Mouse (Mus musculus) mouse trophoblast stem cell (cell line): ENCODE measurements around the gene Mex3a.
"Not testable (repeated sequence)": the region's sequence is repeated elsewhere in the genome, so short reads cannot be mapped to it uniquely, and the experiment has no call there.

Source experiments
- in situ Hi-C, 2 experiments: fragments of 300-500 bp; cut with MseI, MboI; formaldehyde crosslinking; loops; 2 replicates in 1 of 2; 3 replicates in 1 of 2; pipeline ENCODE4 v1.15.1; 2025

The Mex3a gene

DNA sequence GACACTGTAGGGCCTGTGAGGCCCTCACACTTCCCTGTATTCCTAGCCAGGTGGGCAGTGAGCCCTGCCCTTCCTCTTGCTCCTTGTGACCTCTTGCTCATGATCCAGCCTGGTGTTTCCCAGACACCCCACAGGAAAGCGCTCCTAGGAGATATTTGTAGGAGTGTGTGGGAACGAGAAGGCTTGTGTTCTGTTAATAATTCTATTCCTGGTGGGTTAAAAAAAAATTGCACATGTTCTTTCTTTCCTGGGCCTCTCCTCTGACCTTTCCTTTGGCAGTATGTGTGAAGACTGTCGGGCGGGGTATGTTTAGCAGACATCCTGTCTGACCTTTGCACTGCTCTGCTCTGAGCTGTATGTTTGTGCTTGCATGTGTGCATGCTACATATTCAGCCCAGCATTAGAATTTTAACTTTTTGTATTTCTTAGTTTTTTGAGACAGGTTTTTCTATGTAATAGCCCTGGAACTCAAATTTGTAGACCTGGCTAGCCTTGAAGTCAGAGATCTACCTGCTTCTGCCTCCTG is 34.4 kb downstream of the Mex3a start:
- in situ Hi-C loops: no loop called here

GRCm38 (mm10) chr3:88567892-88568291 is 35.7 kb downstream of the Mex3a start:
- in situ Hi-C loops: no loop called here

DNA sequence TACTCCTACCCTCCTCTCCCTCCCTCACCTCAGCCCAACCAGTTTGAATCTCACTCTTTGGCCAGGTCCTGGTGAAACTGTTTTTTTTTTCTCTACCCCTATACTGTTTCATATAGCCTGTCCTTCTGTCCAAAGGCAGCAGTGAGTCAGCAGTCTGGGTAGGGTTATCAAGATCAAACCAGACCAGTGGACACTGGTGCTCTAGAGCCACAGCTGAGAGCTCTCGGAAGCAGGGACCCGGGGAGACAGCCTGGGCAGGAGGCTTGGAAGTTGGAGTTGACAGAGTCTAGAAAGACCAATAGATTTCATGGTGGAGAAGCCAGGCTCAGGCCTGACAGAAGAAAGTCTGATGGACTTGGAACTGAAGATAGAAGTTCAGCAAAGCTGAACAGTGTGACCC is 36.4 kb downstream of the Mex3a start:
- in situ Hi-C loops: no loop called here

- in situ Hi-C loops: no loop called here
These were observed 36.9 kb downstream of the Mex3a start for GRCm38 (mm10) chr3:88569093-88569492.

DNA sequence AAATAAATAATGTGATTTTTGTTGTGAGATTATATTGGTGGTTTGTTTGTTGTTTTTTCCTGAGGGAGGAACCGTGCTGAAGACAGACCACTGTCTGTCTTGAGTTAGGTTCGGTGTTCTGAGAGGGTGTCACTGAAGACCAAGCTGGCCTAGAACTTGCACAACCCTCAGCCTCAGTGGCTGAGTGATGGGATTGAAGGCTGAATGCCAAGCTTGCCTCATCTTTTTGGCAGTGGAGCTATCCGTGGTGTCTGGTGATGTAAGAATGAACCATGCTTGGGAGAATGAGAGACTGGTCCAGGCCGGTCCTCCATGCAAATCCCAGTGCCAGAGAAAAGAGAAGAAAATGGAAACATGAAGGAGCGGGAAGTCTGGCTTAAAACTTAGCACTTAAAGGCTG is 37.5 kb downstream of the Mex3a start:
- in situ Hi-C loops: no loop called here

- in situ Hi-C loops: no loop called here
These were observed 38.1 kb downstream of the Mex3a start for GRCm38 (mm10) chr3:88570341-88570740.

DNA sequence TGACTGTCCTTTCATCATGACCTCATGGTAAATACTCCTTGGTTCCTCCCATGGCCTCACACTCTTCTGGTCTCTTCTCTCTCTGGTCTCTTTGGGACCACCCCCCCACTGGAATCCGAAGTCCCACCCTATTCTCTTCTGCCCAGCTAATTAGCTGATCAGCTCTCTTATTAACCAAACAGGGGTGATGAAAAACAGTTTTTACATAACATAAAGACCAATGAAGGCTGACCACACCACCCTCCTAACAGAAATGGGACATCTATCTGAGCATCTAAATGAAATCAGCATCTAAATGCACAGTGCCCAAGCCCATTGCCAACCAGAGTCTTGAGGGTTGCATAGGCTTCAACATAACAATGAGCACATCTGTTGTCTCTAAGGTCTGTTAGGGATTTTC is 39.7 kb downstream of the Mex3a start:
- in situ Hi-C loops: no loop called here

DNA sequence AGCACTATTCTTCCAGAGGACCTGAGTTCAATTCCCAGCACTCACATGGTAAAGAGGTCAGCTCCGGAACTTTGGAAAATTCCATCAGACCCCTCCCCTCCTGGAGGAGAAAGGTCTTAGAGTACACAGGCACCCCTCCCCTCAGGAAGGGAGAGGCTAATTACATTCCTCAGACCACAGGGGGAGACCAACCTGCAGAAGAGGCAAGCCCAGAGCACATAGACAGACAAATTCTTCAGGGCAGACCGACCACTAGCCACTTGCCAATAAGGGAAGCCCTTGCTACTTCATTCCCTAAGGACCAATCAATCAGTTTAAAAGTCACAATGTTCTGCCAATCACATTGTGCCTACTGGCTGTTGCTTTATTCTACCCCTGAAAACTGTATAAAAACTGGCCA is 40.6 kb downstream of the Mex3a start:
- in situ Hi-C loops: no loop called here

DNA sequence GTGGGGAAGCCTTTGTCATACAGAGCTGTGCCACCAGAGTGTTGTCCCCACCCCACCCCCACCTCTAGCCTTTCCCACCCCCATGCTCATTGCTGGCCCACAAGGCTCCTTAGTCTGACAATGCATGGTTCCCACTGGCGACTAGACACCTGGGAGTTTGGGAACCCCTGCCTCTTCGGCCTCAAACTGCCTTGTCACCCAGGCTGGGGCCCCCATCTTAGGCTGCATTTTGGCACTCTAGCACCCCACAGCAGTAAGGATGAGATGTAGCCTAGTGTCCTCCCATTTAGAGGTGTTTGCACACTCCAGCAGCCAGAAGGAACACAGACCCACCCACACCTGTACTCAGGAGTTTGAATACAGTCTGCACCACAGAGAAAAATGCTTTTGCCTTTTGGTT is 41.6 kb downstream of the Mex3a start:
- in situ Hi-C loops: no loop called here

GRCm38 (mm10) chr3:88575540-88575939 is 43.3 kb downstream of the Mex3a start, which contains the start of gene Ssr2:
Gene Ssr2, plus strand, starts transcription at chr3:88575876.
- in situ Hi-C loops: no loop called here

- in situ Hi-C loops: not testable (repeated sequence)
These were observed 45.7 kb downstream of the Mex3a start for GRCm38 (mm10) chr3:88577846-88578245.

- in situ Hi-C loops: no loop called here
These were observed 46.6 kb downstream of the Mex3a start for GRCm38 (mm10) chr3:88578498-88579424.

- in situ Hi-C loops: no loop called here
These were observed 47.4 kb downstream of the Mex3a start for GRCm38 (mm10) chr3:88579454-88580117.

DNA sequence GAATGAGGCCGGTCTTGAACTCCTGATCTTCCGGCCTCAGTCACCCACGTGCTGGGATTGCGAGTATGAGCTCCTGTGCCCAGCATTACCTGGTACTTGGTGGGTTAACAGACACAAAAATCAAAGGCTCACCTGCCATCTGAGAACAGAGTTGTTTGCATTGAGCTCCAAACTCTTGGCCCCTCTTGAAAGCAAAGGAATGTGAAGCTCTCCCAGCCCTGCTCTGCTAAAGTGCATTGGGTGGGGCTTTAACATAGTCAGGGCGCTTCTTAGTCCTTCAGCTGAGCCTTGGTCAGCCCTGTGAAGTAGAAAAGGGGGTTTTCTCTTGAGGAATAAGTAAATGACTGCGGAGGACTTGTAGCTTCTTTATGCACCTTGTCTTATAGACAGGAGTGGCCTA is 53.6 kb downstream of the Mex3a start:
- in situ Hi-C loops: no loop called here

DNA sequence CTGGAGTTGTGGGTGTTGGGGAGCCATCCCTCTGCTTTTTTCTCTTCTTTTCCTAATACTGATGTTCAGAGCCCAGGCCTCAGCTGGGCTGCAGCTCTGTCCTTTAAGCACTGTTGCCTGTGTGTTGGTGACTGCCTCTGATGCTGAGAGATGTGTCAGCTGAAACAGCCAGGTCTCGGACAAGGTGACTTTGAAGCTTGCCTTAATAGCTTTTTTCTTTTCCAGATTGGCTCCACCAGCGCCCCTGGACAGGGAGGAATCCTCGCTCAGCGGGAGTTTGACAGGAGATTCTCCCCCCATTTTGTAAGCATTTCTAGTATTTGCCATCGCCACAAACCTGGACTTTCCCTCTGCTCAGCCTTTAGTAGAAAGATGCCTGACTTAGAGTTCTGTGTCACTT is 54.4 kb downstream of the Mex3a start:
- in situ Hi-C loops: no loop called here

DNA sequence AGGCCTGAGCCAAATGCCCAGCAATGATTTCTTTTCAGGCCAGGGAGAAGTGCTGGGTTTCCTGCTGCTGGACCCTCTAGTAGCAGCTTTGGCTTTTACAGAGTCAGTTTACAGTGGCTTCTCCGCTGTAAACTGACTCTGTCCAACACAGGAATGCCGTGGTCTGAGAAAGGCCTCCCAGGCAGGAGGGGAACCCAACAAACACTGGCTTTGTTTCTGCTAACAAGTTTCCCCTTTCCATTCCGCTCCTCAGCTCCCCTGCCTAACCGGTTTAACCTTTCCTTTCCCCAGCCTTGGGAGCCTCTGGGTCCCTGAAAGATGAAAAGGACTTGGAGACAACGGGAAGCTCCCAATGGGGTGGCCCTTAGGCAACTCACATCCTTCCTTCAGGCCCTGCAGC is 58.1 kb downstream of the Mex3a start:
- in situ Hi-C loops: no loop called here
